Mouse (Mus musculus) cerebellum, adult 2 months (tissue): Measurements from ENCODE around the gene Nsmce3.

Source experiments
- CTCF ChIP-seq: fragments of 200-500 bp; IDR thresholded peaks from 2 replicates; pipeline ENCODE4 v1.5.1; 2011; ENCODE audit warnings: low read depth, mild to moderate bottlenecking, control low read depth, low read length, moderate library complexity, borderline replicate concordance; ENCODE audit not compliant: insufficient read depth
- POLR2A ChIP-seq: fragments of 200-500 bp; IDR thresholded peaks from 2 replicates; pipeline ENCODE4 v1.6.1; 2011; ENCODE audit warnings: low read length, control low read depth, borderline replicate concordance; ENCODE audit not compliant: insufficient read depth

DNA sequence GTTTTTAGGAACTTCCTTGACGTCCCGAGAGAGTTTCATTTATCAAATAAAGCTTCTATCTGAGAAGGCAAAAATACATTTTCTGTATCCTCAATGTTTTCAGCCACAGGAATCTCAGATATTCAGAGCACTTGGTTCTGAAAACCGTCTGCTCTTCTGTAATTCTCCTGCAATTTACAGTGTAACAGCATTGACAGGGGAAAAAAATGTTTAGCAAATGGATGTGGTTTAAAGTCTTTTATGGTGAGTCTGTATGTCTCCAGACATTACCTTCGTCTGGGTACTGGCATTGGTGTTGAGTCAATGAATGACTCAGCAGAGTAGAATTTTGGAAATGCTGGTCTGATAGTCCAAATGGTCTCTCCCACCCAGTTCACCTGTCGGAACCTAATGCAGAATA, 34.2 kb upstream of the Nsmce3 start:
- TF ChIP-seq POLR2A (no peak), CTCF (no peak)
